Mouse (Mus musculus) cerebellum, adult 11 months (tissue): ENCODE data around the gene Ak3.
A peak's percentile ranks its signal among the peaks of the same experiment; 100 is the strongest.

ENCODE experiments used
- DNase-seq: peaks from one replicate; pipeline ENCODE4 v3.0.0; 2022

The Ak3 gene

GRCm38 (mm10) chr19:28990590-28991221, 57.1 kb downstream of the Ak3 start:
- DNase-seq: no peak

GRCm38 (mm10) chr19:28990194-28990589, 57.6 kb downstream of the Ak3 start, which contains the start of gene Cdc37l1:
TSS of gene Cdc37l1 (plus strand) at chr19:28990352.
- DNase-seq: peak; percentile 96

- no peak for DNase-seq
Observed at GRCm38 (mm10) chr19:28989515-28989914, 58.2 kb downstream of the Ak3 start.

GRCm38 (mm10) chr19:28982617-28983016, 65.1 kb downstream of the Ak3 start:
- DNase-seq: no peak

- peak; percentile 63 for DNase-seq
Observed at GRCm38 (mm10) chr19:28974862-28975611, 72.7 kb downstream of the Ak3 start.
